Mouse (Mus musculus) heart, postnatal 10 days (tissue): ENCODE results near the gene Cela1. TPM values are rescaled to one million over a fixed set of nuclear protein-coding genes. Genes with fewer than 3 reads are reported as not detected.

Experiments used
- DNase-seq, 2 experiments: peaks; one replicate each; pipeline ENCODE4 v3.0.0; 2021
- intact Hi-C: fragments of 180-260 bp; cut with DNase I; formaldehyde crosslinking; loops from one replicate; pipeline ENCODE4 v1.15.1; 2025
- total RNA-seq, 2 experiments: library from RNA; stranded (reverse); gene quantifications; 2 replicates each; pipeline ENCODE4 v1.2.3; 2021

Gene Cela1
- total RNA-seq, 2 experiments from 2014 or later, result 0.53 to 1.1 TPM

DNA sequence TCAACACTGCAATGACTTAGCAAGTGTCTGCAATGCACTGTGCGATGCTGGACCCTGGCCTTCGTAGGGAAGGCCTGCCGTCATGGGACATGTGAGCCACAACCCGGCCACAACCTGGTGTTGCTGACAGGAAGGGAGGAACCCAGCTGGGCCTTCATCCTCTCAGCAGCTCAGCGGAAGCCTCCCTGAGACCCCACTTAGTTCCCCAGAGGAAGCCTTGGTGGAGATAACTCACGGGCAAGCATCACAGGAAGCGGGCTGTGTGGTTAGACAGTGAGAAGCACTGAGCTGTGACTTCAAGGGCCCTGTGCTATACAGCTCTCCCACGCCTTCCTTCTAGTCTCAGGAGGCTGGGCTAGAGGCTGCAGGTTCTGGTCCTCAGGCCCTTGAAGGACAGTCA, 18.5 kb upstream of the Cela1 start:
- intact Hi-C loops, result no loop called here
- peak in 1 of 2 experiments; percentile 36 for DNase-seq

DNA sequence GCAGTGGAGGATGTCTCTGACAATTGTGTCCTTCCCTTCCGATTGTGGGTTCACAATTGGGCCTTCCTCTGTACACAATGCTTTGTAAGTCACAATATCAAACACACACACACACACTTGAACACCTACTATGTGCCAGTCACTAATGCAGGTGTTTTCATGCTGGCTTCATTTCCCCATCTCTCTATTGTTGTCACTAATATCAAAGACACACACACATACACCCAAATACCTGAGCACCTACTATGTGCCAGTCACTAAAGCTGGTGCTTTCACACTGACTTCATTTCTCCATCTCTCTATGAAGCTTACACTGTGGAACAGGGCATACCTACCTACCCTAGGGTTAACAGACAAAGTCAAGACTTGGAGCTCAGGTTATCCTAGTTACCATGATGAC, 17.7 kb upstream of the Cela1 start:
- no peak for DNase-seq
- intact Hi-C loops, result no loop called here

DNA sequence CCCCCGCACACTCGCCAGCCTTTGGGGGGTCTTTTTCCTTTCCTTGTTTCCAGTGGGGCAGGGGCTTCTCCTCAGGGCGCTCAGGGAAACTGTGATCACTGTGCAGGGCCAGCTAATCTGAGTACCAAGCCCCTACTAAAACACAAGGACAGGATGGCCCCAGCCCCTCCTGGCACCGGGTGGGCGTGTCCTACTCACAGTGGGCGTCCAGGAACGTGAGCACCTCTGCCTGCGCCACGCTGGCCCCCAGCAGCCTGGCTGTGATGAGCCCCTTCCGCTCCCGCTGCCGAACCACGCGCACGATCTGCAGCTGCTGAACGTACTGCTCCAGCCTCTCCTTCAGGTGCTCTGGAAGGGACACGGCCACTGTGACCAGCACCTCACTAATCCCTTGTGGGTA, 16.2 kb upstream of the Cela1 start:
- intact Hi-C loops, result no loop called here
- no peak for DNase-seq

DNA sequence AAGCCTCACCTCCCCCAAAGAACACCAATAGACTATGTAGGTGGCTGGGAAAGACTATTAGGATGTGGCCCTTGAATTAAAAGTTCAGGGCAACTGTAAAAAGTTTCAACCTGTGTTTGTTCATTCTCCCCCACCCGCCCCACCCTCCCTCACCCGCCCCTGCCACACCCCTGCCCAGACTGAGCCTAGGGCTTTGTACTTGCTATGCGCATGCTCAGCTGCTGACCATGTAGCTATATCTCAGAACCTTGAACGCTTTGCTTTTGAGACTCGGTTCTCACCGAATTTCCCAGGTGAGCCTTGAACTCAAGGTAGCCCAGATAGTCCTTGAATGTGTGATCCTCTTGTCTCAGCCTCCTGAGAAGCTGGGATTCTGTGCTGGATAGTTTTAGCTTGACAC, 14.1 kb upstream of the Cela1 start:
- intact Hi-C loops, result no loop called here
- no peak for DNase-seq

GRCm38 (mm10) chr15:100701108-100701507, 13.4 kb upstream of the Cela1 start:
- DNase-seq, result no peak
- intact Hi-C loops, result no loop called here

- no peak for DNase-seq
- intact Hi-C loops, result no loop called here
These were observed 12.7 kb upstream of the Cela1 start for GRCm38 (mm10) chr15:100700424-100700823.

DNA sequence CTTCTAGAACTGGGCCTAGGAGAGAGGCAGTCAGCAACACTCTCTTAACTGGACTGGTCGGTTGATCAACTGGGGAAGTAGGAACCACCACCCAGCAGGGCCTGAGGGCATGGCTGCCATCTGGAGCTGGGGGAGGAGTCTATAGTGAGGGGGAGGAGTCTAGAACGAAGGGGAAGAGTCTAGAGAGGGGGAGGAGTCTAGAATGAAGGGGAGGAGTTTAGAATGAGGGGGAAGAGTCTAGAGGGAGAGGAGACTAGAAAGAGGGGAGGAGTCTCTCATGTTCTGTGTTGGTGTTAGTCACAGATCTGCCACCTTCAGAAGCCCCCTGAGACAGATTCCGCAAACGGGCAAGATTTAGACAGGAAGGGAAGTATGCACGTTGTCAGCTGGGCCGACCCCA, 11.7 kb upstream of the Cela1 start:
- no peak for DNase-seq
- intact Hi-C loops, result no loop called here

GRCm38 (mm10) chr15:100698078-100698477, 10.4 kb upstream of the Cela1 start:
- intact Hi-C loops, result no loop called here
- DNase-seq, result no peak

DNA sequence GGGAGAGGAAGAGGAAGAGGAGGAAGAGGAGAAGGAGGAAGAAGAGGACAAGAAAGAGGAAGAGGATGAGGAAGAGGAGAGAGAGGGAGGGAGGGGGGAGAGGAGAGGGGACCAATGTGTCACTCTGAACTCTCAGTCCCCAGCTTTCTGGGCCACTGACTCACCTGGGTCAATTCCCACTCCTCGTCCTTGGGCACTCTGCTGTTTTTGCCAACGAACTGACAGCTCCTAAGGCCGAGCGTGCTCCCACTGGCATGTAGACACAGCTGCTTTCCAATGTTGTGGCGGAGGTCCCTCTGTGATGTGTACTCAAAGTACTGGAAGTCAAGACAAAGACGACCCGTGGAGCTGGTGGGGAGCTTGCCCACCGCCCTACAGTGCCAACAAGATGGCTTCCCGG, 6.7 kb upstream of the Cela1 start:
- intact Hi-C loops, result no loop called here
- DNase-seq, result no peak

- no peak for DNase-seq
- intact Hi-C loops, result no loop called here
These were observed 4.3 kb upstream of the Cela1 start for GRCm38 (mm10) chr15:100691990-100692389.

GRCm38 (mm10) chr15:100686989-100687388, 732 bp downstream of the Cela1 start:
- intact Hi-C loops, result no loop called here
- peak in 1 of 2 experiments; percentile 22 for DNase-seq

DNA sequence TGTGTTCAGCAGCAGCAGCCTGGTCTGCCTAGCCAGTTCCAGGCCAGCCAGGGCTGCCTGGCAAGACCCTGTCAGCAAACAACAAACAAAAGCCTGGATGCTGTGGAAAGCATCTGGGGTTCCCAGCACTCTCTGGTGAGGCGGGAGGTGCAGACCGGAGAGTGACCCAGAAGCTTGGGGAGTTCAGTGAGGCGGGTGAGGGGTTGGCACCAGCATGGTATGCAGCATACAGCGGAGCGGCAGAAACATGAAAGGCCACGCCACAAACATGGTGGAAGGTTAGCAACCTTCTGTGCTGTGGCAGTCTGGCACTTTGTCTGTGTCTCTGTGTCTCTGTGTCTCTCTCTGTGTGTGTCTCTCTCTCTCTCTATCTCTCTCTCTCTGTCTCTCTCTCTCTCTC, 1.3 kb downstream of the Cela1 start:
- intact Hi-C loops, result no loop called here
- no peak for DNase-seq

- DNase-seq, result no peak
- intact Hi-C loops, result no loop called here
These were observed 1.9 kb downstream of the Cela1 start for GRCm38 (mm10) chr15:100685849-100686248.

DNA sequence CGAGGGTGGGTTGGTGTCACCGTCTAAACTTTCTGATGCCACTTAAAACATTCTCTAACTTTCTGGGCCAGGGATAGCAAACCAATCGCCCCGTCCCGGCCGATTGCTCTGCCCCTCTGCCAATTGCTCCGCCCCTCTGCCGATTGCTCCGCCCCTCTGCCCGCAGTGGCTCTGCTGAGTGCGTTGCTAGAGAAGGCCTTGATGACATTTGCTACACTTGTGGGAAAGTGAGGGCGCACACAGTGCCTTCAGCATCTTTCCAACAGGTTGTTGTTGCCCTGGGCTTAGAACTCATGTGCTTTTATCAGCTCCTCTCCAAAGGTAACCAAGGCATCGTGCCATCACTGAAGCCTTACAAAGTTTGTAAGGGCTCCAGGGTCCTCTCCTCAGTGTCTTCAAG, 2.5 kb downstream of the Cela1 start:
- DNase-seq, result no peak
- intact Hi-C loops, result no loop called here

GRCm38 (mm10) chr15:100684450-100684849, 3.3 kb downstream of the Cela1 start:
- intact Hi-C loops, result loop anchor here (5.0 kb wide), 2 partner anchors 47 to 217 kb away; partner anchors contain the start of genes Letmd1 and Smagp
- no peak for DNase-seq

DNA sequence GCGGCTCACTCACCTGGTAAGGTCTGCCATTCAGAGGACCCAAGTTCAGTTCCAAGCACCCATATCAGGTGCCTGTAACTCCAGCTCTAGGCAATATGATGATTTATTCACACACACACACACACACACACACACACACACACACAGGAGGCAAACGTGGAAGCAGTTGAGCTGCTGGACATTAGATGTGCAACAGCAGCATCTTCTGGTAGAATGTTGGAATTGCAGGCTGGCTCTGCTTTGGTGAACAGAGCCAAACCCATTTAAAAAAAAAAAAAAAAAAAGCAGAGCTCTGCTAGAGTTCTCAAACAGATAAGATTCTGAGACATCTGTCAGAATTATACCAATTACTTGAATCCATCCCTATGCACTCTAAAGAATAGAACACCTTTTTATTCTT, 4.7 kb downstream of the Cela1 start:
- intact Hi-C loops, result loop anchor here (2.0 to 5.0 kb wide), 4 partner anchors 46 to 216 kb away; partner anchors contain the start of genes Letmd1 and Smagp
- DNase-seq, result peak; percentile 85 to 90

GRCm38 (mm10) chr15:100681770-100682169, 6.0 kb downstream of the Cela1 start:
- intact Hi-C loops, result loop anchor here (2.0 to 5.0 kb wide), 4 partner anchors 44 to 214 kb away; partner anchors contain the start of genes Letmd1 and Smagp
- no peak for DNase-seq

GRCm38 (mm10) chr15:100680381-100680780, 7.3 kb downstream of the Cela1 start:
- no peak for DNase-seq
- intact Hi-C loops, result loop anchor here (5.0 kb wide), 2 partner anchors 43 to 213 kb away; partner anchors contain the start of genes Letmd1 and Smagp

GRCm38 (mm10) chr15:100679005-100679404, 8.7 kb downstream of the Cela1 start:
- intact Hi-C loops, result no loop called here

DNA sequence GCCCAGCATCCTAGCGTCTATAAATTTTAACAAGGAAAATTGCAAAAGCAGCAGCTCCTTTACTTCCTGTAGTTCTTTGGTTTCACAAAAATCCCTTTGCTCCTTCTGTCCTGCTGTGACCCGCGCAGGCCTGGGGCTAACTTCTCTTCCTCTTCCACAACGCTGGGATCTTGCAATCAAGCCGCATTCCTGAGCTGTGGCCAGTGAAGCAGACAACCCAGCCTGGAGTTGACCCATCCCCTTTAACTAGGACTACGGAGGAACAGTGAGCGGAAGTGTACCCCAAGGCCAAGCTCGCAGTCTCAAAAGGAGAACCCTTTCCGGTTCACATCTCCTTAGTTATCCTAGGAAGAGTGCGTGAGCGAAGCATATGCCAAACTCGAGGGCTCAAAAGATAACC, 9.1 kb downstream of the Cela1 start:
- DNase-seq, result no peak
- intact Hi-C loops, result no loop called here

More at GRCm38 (mm10) chr15:100679005-100679404, 8.7 kb downstream of the Cela1 start:
- DNase-seq, result no peak

- no peak for DNase-seq
These were observed 10.0 kb downstream of the Cela1 start for GRCm38 (mm10) chr15:100677675-100678074.

GRCm38 (mm10) chr15:100676521-100676920, 11.2 kb downstream of the Cela1 start:
- no peak for DNase-seq
- intact Hi-C loops, result no loop called here

More at GRCm38 (mm10) chr15:100677675-100678074, 10.0 kb downstream of the Cela1 start:
- intact Hi-C loops, result no loop called here

- no peak for DNase-seq
- intact Hi-C loops, result no loop called here
These were observed 12.2 kb downstream of the Cela1 start for GRCm38 (mm10) chr15:100675486-100675885.
